Mouse (Mus musculus): ENCODE measurements around the gene Rpap3.

- TF ChIP-seq POLR2A (IDR thresholded peaks at IDR 0.05; ENCODE audit: insufficient read length, low read depth) (no peak), REST (IDR thresholded peaks at IDR 0.05; ENCODE audit: insufficient read depth, insufficient read length) (no peak), MYOG (IDR thresholded peaks at IDR 0.05; ENCODE audit: control insufficient read depth in 1 of 3, insufficient read depth in 1 of 3, insufficient read length in 2 of 3, low read depth in 2 of 3) (no peak), CEBPB (IDR thresholded peaks at IDR 0.05; ENCODE audit: insufficient read depth, poor library complexity, severe bottlenecking) (no peak), SRF (IDR thresholded peaks at IDR 0.05; ENCODE audit: control insufficient read depth, insufficient read length, low read depth) (no peak)
Observed at GRCm38 (mm10) chr15:97723536-97724345, 18.1 kb upstream of the Rpap3 start.

All from myocyte (in vitro differentiated cells).